ENCODE assay signal across 13 mouse cellular contexts in the genomic region with DNA sequence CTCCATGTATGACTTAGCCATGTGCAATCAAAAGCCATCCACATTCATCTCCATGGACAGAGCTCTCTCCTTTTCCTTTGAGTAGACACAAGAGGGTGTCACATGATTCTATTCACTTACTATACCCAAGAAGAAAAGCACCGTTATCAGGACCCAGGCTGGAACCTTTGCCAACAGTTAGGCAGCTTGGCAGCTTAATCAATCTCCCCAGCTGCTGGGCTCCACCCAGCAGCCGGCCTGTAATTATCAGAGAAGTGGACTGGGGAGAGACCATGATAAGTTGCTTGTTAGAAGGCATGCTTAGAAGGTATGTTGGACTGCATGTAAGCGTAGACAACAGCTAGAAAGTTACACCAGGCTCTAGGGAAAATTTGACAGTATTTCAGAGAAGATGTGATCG. TPM values are rescaled to one million over a fixed set of nuclear protein-coding genes. Genes with fewer than 3 reads are reported as not detected.
A peak's percentile ranks its signal among the peaks of the same experiment; 100 is the strongest.
DNase-seq lines count a peak whose midpoint lies in the region; ATAC-seq and TF ChIP-seq lines count a peak whose summit lies in the region.
"Had no signal": no experiment of that assay in that cellular context is flagged by ENCODE, and none has a peak within 500 bp of the region (broad histone marks: within the 10 kb centered on the region; RNA-seq: fewer than 3 reads in every experiment).

No protein-coding gene starts in this region.

- peak overlapping the region; percentile 50 for H3K9ac ChIP-seq in MEL (ENCODE audit: control insufficient read depth, low read depth, low read length, poor library complexity, severe bottlenecking)

- H3K27me3 ChIP-seq in MEL (ENCODE audit: control insufficient read depth in 1 of 2, insufficient read depth in 2 of 2, low read length in 2 of 2): no peaks in the 10 kb centered on the region

- H3K4me3 ChIP-seq in MEL (ENCODE audit: control insufficient read depth in 1 of 2, insufficient read depth in 1 of 2, low read depth in 2 of 2, low read length in 2 of 2): peak overlapping the region; percentile 1 to 12; a peak in 2 of 4 replicates

- ATAC-seq in hematopoietic stem cell, adult 5-6 weeks (replicated peaks in 1 of 2; ENCODE audit: insufficient read depth in 1 of 2, low FRiP score in 2 of 2, low TSS enrichment in 1 of 2, low read depth in 1 of 2, poor library complexity in 2 of 2, severe bottlenecking in 2 of 2): peak; percentile 15 to 30; a peak in 3 of 4 replicates
- peak; percentile 63 for ATAC-seq in megakaryocyte progenitor cell, adult 5-6 weeks (replicated peaks; ENCODE audit: poor library complexity)
- ATAC-seq: inflammation-experienced regulatory T-cells, adult 6 months had no signal

- H3K9me3 ChIP-seq in MEL (replicated peaks; ENCODE audit: insufficient read depth, low read length): no peaks in the 10 kb centered on the region

- no peaks in the 10 kb centered on the region for H3K79me2 ChIP-seq in MEL (ENCODE audit: control insufficient read depth, insufficient read depth, low read length, poor library complexity)

- H3K27ac ChIP-seq in MEL (ENCODE audit: control insufficient read depth, low read depth, low read length): peak overlapping the region; percentile 97

- TF ChIP-seq POLR2A in MEL (IDR thresholded peaks at IDR 0.05; ENCODE audit: control insufficient read depth in 1 of 2, insufficient read depth in 1 of 2, low read depth in 1 of 2, low read length in 2 of 2, poor library complexity in 1 of 2): peak in 1 of 2 experiments; percentile 56; a peak in 1 of 4 replicates

- TF ChIP-seq RAD21 in MEL (IDR thresholded peaks at IDR 0.05; ENCODE audit: low read depth, low read length): no peak

- no peak for TF ChIP-seq CTCF in MEL (IDR thresholded peaks at IDR 0.05 in 2 of 3, conservative IDR thresholded peaks at IDR 0.05 in 1 of 3; ENCODE audit: control insufficient read depth in 1 of 3, insufficient read depth in 1 of 3, low read depth in 2 of 3, low read length in 3 of 3, poor library complexity in 1 of 3, severe bottlenecking in 1 of 3)

- intact Hi-C loops in heart, postnatal 25 days (cut with DNase I): no loop called here
- intact Hi-C loops in gastrocnemius, postnatal 14 days (cut with DNase I; ENCODE audit: low total_unique reads): no loop called here

- H3K36me3 ChIP-seq in MEL (ENCODE audit: control insufficient read depth in 1 of 2, insufficient read depth in 2 of 2, low read length in 2 of 2): peaks cover 0 to 54% of the 10 kb centered on the region in 2 experiments; a peak in 2 of 4 replicates

- DNase-seq in heart, adult 11 months: peak; percentile 67
- DNase-seq in heart, postnatal 25 days (ENCODE audit: low spot score): no peak
- DNase-seq in MEL (ENCODE audit: low read depth, low spot score): peak; percentile 96
- DNase-seq in Muller cell, postnatal 12 days (ENCODE audit: inconsistent ontology term): no peak
- no peak for DNase-seq in right cerebral cortex, postnatal 25 days
- no peak for DNase-seq in gastrocnemius, postnatal 14 days
- DNase-seq: adrenal gland, postnatal 14 days; cerebellum, adult 18-20 months; lung, adult 2 months; right cerebral cortex, postnatal 4 days had no signal

- peak; percentile 99 to 100 for TF ChIP-seq EP300 in MEL (IDR thresholded peaks at IDR 0.05; ENCODE audit: low read depth in 1 of 2, low read length in 2 of 2)

- peaks cover 42 to 44% of the 10 kb centered on the region in 2 experiments for H3K4me1 ChIP-seq in MEL (ENCODE audit: control insufficient read depth in 1 of 2, insufficient read depth in 2 of 2, low read length in 2 of 2)

TF ChIP-seq in MEL, 35 proteins besides CTCF, POLR2A, EP300 and RAD21:
- TF ChIP-seq TAL1 (IDR thresholded peaks at IDR 0.05; ENCODE audit: low read length) (peak; percentile 96), NRF1 (IDR thresholded peaks at IDR 0.05; ENCODE audit: insufficient read depth, low read depth, low read length, poor library complexity, severe bottlenecking) (no peak), MAX (IDR thresholded peaks at IDR 0.05; ENCODE audit: low read length) (peak; percentile 63), GATA1 (IDR thresholded peaks at IDR 0.05; ENCODE audit: low read depth, low read length) (peak; percentile 99), ETS1 (IDR thresholded peaks at IDR 0.05; ENCODE audit: low read depth, low read length) (peak; percentile 99), TCF12 (IDR thresholded peaks at IDR 0.05; ENCODE audit: low read depth, low read length) (peak; percentile 99), HCFC1 (IDR thresholded peaks at IDR 0.05; ENCODE audit: low read depth, low read length) (no peak), USF1 (IDR thresholded peaks at IDR 0.05; ENCODE audit: low read depth, low read length) (peak; percentile 91), MYC (IDR thresholded peaks at IDR 0.05; ENCODE audit: low read depth, low read length) (no peak; the same call in none of the 2 replicates), BHLHE40 (IDR thresholded peaks at IDR 0.05; ENCODE audit: borderline replicate concordance, low read depth, low read length) (peak; percentile 84), SMC3 (IDR thresholded peaks at IDR 0.05; ENCODE audit: low read depth, low read length) (no peak), ZC3H11A (IDR thresholded peaks at IDR 0.05; ENCODE audit: low read depth, low read length) (no peak), JUND (IDR thresholded peaks at IDR 0.05; ENCODE audit: low read depth, low read length) (no peak), ZNF384 (IDR thresholded peaks at IDR 0.05; ENCODE audit: low read depth, low read length) (no peak), ELF1 (IDR thresholded peaks at IDR 0.05; ENCODE audit: low read depth, low read length) (no peak), CHD1 (IDR thresholded peaks at IDR 0.05; ENCODE audit: low read depth, low read length) (no peak), MAFK (IDR thresholded peaks at IDR 0.05; ENCODE audit: borderline replicate concordance, low read depth, low read length) (no peak; the same call in 1 of the 2 replicates), MXI1 (IDR thresholded peaks at IDR 0.05; ENCODE audit: low read depth, low read length) (peak; percentile 78), RCOR1 (IDR thresholded peaks at IDR 0.05; ENCODE audit: low read depth, low read length) (peak; percentile 88), SIN3A (IDR thresholded peaks at IDR 0.05; ENCODE audit: low read length) (peak; percentile 95), TBP (IDR thresholded peaks at IDR 0.05; ENCODE audit: low read depth, low read length) (peak; percentile 86), USF2 (IDR thresholded peaks at IDR 0.05; ENCODE audit: borderline replicate concordance in 1 of 2, insufficient read depth in 1 of 2, low read depth in 1 of 2, low read length in 2 of 2) (peak in 1 of 2 experiments; percentile 46; a peak in 2 of 4 replicates), NELFE (IDR thresholded peaks at IDR 0.05; ENCODE audit: low read depth, low read length) (peak; percentile 34; the same call in 1 of the 2 replicates), KAT2A (conservative IDR thresholded peaks at IDR 0.05; ENCODE audit: low read depth, low read length) (no peak), ZMIZ1 (IDR thresholded peaks at IDR 0.05; ENCODE audit: low read depth, low read length) (no peak), MYB (IDR thresholded peaks at IDR 0.05; ENCODE audit: low read depth, low read length) (peak; percentile 92), POLR2AphosphoS5 (IDR thresholded peaks at IDR 0.05; ENCODE audit: borderline replicate concordance, low read depth, low read length) (no peak), ZKSCAN1 (IDR thresholded peaks at IDR 0.05; ENCODE audit: low read depth, low read length) (no peak), CHD2 (IDR thresholded peaks at IDR 0.05; ENCODE audit: low read length) (no peak), GABPA (IDR thresholded peaks at IDR 0.05; ENCODE audit: low read depth, low read length) (no peak), MAZ (IDR thresholded peaks at IDR 0.05; ENCODE audit: low read depth, low read length) (0 out of 2 replicates have a peak, but pooled peaks have one; percentile 45), POLR2AphosphoS2 (IDR thresholded peaks at IDR 0.05; ENCODE audit: low read length) (no peak), E2F4 (IDR thresholded peaks at IDR 0.05; ENCODE audit: borderline replicate concordance, low read depth, low read length) (no peak), MEF2A (IDR thresholded peaks at IDR 0.05; ENCODE audit: extremely low read depth, insufficient replicate concordance, low read depth, low read length, poor library complexity, severe bottlenecking) (0 out of 2 replicates have a peak, but pooled peaks have one; percentile 16), UBTF (IDR thresholded peaks at IDR 0.05; ENCODE audit: borderline replicate concordance, insufficient read depth, low read depth, low read length) (no peak)

RNA-seq across cellular contexts. Expression of a gene that starts 9.9 kb away (rescaled TPM):
- total RNA-seq in heart, postnatal 25 days (2021): 10 to 100 TPM; 13.8 to 19.8 TPM
- total RNA-seq in MEL (2012; rRNA removed): 74.9 and 94.1 TPM in 2 replicates
- 10 to 100 TPM in 1 of 2 experiments, not detected in 1; 73.5 TPM for polyA plus RNA-seq in MEL (2012; ENCODE audit: insufficient read depth in 1 of 2, insufficient read length in 2 of 2, low read depth in 1 of 2, low replicate concordance in 2 of 2, missing spikeins in 1 of 2)
- 44.7 and 46.5 TPM in 2 replicates for total RNA-seq in hematopoietic stem cell, adult 5-6 weeks (2017)
- 12.8 and 18.9 TPM in 2 replicates for total RNA-seq in megakaryocyte progenitor cell, adult 5-6 weeks (2015)
- total RNA-seq in megakaryocyte progenitor cell, adult 5-6 weeks (2017): 20.7 and 24.9 TPM in 2 replicates
- total RNA-seq in gastrocnemius, postnatal 14 days (2021): 10 to 100 TPM; 11.1 to 15.0 TPM

RNA-seq across cellular contexts. Expression of a gene that starts 38.6 kb away (rescaled TPM):
- total RNA-seq in heart, postnatal 25 days (2021): 10 to 100 TPM; 36.9 to 48.7 TPM
- 18.8 and 21.1 TPM in 2 replicates for total RNA-seq in MEL (2012; rRNA removed)
- 10 to 100 TPM in 1 of 2 experiments, not detected in 1; 22.2 TPM for polyA plus RNA-seq in MEL (2012; ENCODE audit: insufficient read depth in 1 of 2, insufficient read length in 2 of 2, low read depth in 1 of 2, low replicate concordance in 2 of 2, missing spikeins in 1 of 2)
- total RNA-seq in hematopoietic stem cell, adult 5-6 weeks (2017): 11.6 and 13.4 TPM in 2 replicates
- total RNA-seq in megakaryocyte progenitor cell, adult 5-6 weeks (2015): 11.0 and 14.9 TPM in 2 replicates
- total RNA-seq in megakaryocyte progenitor cell, adult 5-6 weeks (2017): 11.6 and 13.8 TPM in 2 replicates
- 10 to 100 TPM; 21.2 to 21.3 TPM for total RNA-seq in gastrocnemius, postnatal 14 days (2021)

Comparison
In these comparisons a context has a peak if more than half of its experiments do, and no peak if none do; other contexts are left out.
1. DNase-seq: peak in heart, adult 11 months (single experiment) and MEL (single experiment); none in heart, postnatal 25 days (single experiment), Muller cell, postnatal 12 days (single experiment), right cerebral cortex, postnatal 25 days (single experiment) and gastrocnemius, postnatal 14 days (single experiment).